Mouse (Mus musculus) spleen, adult 2 months (tissue): ENCODE measurements at regions not wholly inside any gene's neighbourhood (a gene's known extent, or its start where the extent isn't known, plus 50 kb on each side); places are given as distances from the start of the nearest gene placed in this dataset.

ENCODE experiments used
- CTCF ChIP-seq: fragments of 200-500 bp; IDR thresholded peaks from 2 replicates; pipeline ENCODE4 v1.5.1; 2011; ENCODE audit warnings: mild to moderate bottlenecking, inconsistent platforms; ENCODE audit not compliant: insufficient read depth, insufficient read length, insufficient replicate concordance; ENCODE audit errors: extremely low read depth
- POLR2A ChIP-seq: fragments of 200-500 bp; IDR thresholded peaks from 2 replicates; pipeline ENCODE4 v1.6.1; 2011; ENCODE audit warnings: low read depth, low read length, inconsistent platforms

DNA sequence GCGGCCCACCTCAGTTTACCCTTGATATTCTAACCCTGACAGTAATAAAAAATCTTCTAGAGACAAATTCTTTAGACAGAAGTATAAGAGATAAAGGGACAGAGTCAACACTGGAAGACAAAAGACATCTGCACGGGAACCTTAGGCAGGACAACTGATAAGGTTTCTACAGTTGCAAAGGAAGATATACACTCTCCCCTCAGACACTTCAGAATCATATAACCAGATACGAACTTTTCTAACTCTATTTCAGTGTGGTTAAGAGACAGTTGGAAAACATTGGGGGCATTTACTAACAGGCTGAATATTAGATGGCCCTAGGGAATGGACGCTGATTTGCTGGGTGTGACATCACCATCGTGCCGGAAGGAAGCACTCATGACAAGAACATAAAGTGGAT is 100.0 kb downstream of the Cyp26b1 start:
- TF ChIP-seq CTCF (no peak), POLR2A (no peak)
